Mouse (Mus musculus) stomach, postnatal 0 days (tissue): ENCODE results near the gene Plcl1.

ENCODE experiments used
- CTCF ChIP-seq: IDR thresholded peaks from 2 replicates; pipeline ENCODE4 v1.5.1; 2016; ENCODE audit warnings: antibody characterized with exemption, low read depth, mild to moderate bottlenecking, moderate library complexity
- EP300 ChIP-seq: optimal IDR thresholded peaks from 2 replicates; pipeline ENCODE3; 2016; ENCODE audit warnings: antibody characterized with exemption

DNA sequence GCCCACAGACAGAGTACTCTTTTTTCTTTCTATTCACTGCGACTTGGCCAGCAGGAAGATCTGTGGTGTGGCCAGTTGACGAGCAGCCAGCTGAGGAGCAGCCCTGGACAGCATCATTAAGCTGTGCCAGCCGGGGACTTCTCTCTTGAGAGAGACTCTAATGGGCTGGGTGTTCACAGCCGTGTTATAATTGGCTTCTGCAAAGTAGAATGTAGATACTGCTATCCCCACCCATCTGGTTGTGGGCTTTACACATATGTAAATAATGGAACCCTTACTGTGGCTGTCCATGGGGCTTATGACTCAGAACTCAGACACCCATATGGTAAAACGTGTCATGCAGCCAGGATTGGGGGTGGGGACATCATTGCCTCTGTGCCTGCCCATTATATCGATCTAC is 83.6 kb downstream of the Plcl1 start:
- TF ChIP-seq CTCF (no peak), EP300 (no peak)
